Mouse (Mus musculus) ES-Bruce4 (cell line): ENCODE measurements around the gene Fam111a.

Experiments
- CTCF ChIP-seq: IDR thresholded peaks from one replicate; pipeline ENCODE4 v1.8.1; 2011; ENCODE audit warnings: low read depth, low read length
- EP300 ChIP-seq: IDR thresholded peaks from 2 replicates; pipeline ENCODE4 v1.6.1; 2011; ENCODE audit warnings: low read depth, low read length; ENCODE audit not compliant: insufficient read depth
- POLR2A ChIP-seq: IDR thresholded peaks from one replicate; pipeline ENCODE4 v1.8.1; 2011; ENCODE audit warnings: low read length; ENCODE audit not compliant: insufficient read depth

DNA sequence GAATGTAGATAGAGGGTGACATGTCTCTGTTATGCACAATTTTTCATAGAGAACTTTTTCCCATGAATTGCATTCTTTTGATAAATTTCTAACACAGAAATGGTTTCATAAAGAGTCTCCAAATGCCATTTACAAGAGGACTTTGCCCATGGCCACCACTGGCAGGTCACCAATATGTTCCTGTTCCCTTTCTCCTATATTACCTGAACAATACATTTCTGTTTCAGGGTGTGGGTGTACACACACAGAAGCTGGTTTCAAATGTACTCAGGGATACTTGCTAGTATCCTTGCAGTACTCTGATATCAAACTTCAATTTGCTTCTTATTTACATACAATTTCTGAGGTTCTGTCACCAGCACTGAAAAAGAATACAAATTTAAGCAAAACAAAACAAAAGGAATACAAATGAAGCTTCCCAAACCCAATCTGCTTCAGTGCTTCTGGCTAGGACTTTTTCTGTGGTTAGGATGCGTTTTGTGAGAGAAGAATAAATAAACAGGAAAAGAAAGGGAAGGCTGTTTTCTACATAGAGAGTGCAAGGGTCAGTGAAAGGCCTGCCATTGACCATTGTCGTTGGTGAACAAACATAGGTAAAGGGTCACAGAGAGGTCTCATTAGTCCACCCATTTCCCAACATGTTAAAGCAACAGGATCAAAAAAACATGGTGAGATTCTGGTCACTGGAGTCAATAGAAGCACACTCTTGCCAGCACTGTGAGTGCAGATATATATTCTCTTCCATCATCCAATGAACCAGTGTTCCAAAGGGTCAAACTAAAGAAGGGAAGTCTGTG, 55.3 kb downstream of the Fam111a start:
- TF ChIP-seq POLR2A (no peak), CTCF (no peak), EP300 (no peak)
